ENCODE assay signal across 10 mouse cellular contexts in the genomic region with DNA sequence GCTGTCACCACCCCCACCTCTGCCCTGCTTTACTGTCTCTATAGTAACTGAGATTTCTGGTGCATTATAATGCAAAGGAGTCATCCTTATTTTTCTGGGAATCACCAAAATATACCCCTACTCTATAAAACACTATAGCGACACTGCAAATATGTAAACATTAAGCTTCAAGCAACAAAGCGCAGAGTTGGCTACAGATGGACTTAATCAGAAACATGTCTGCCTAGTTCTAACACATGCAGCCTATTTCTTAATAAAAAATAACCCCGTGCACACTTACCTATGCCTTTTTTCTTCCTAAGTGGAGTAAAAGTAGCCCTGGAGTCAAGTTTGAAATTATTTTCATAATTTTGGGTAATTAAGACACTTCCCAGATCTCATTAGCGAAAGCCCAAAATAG.
"Had no signal": no experiment of that assay in that cellular context is flagged by ENCODE, and none has a peak within 500 bp of the region (broad histone marks: within the 10 kb centered on the region; RNA-seq: fewer than 3 reads in every experiment).

No protein-coding gene starts in this region.

- H3K9me3 ChIP-seq: kidney, embryonic 15.5 days; limb, embryonic 15.5 days; liver, embryonic 12.5 days; midbrain, embryonic 13.5 days had no signal

- H3K27me3 ChIP-seq: kidney, embryonic 15.5 days; limb, embryonic 15.5 days; liver, embryonic 12.5 days; midbrain, embryonic 13.5 days had no signal

- ATAC-seq: liver, embryonic 12.5 days; midbrain, embryonic 13.5 days had no signal

- H3K4me1 ChIP-seq: liver, embryonic 12.5 days had no signal

- H3K4me2 ChIP-seq: kidney, embryonic 15.5 days; limb, embryonic 15.5 days; liver, embryonic 12.5 days; midbrain, embryonic 13.5 days had no signal

- H3K36me3 ChIP-seq: kidney, embryonic 15.5 days; limb, embryonic 15.5 days; liver, embryonic 12.5 days; midbrain, embryonic 13.5 days had no signal

- H3K4me3 ChIP-seq: kidney, embryonic 15.5 days; left cerebral cortex, adult 2 months; limb, embryonic 15.5 days; liver, embryonic 12.5 days; midbrain, embryonic 13.5 days had no signal

- DNase-seq: kidney, adult 18-20 months; kidney, postnatal 14 days; right cerebral cortex, postnatal 14 days; thymus, adult 18-20 months; thymus, postnatal 14 days had no signal

- H3K27ac ChIP-seq: kidney, embryonic 15.5 days; left cerebral cortex, adult 2 months; limb, embryonic 15.5 days; liver, embryonic 12.5 days; midbrain, embryonic 13.5 days had no signal

- H3K9ac ChIP-seq: kidney, embryonic 15.5 days; limb, embryonic 15.5 days; liver, embryonic 12.5 days; midbrain, embryonic 13.5 days had no signal
